Mouse (Mus musculus) adrenal gland (tissue): ENCODE data around the gene Cmc2.

Experiments used
- intact Hi-C: fragments of 180-260 bp; cut with DNase I; formaldehyde crosslinking; loops from one replicate; pipeline ENCODE4 v1.15.1; 2025

Gene Cmc2

GRCm38 (mm10) chr8:116922060-116922757, 954 bp upstream of the Cmc2 start:
- intact Hi-C loops, result no loop called here

- intact Hi-C loops, result loop anchor here (2.0 kb wide), 1 partner anchor 58 kb away; the partner anchor contains the start of gene 1700030J22Rik
Observed at GRCm38 (mm10) chr8:116921005-116921336, 284 bp downstream of the Cmc2 start.

- intact Hi-C loops, result no loop called here
Observed at GRCm38 (mm10) chr8:116905836-116906235, 15.4 kb downstream of the Cmc2 start.

GRCm38 (mm10) chr8:116905252-116905651, 16.0 kb downstream of the Cmc2 start:
- intact Hi-C loops, result no loop called here

GRCm38 (mm10) chr8:116904736-116905135, 16.5 kb downstream of the Cmc2 start:
- intact Hi-C loops, result no loop called here

- intact Hi-C loops, result no loop called here
Observed at GRCm38 (mm10) chr8:116895521-116895920, 25.7 kb downstream of the Cmc2 start.

GRCm38 (mm10) chr8:116893938-116894337, 27.3 kb downstream of the Cmc2 start:
- intact Hi-C loops, result no loop called here

- intact Hi-C loops, result no loop called here
Observed at GRCm38 (mm10) chr8:116892636-116893035, 28.6 kb downstream of the Cmc2 start.

- intact Hi-C loops, result no loop called here
Observed at GRCm38 (mm10) chr8:116892130-116892529, 29.1 kb downstream of the Cmc2 start.

GRCm38 (mm10) chr8:116891446-116891845, 29.8 kb downstream of the Cmc2 start:
- intact Hi-C loops, result no loop called here

GRCm38 (mm10) chr8:116887813-116888212, 33.4 kb downstream of the Cmc2 start:
- intact Hi-C loops, result no loop called here

GRCm38 (mm10) chr8:116881396-116881795, 39.9 kb downstream of the Cmc2 start:
- intact Hi-C loops, result no loop called here

GRCm38 (mm10) chr8:116875798-116876450, 45.3 kb downstream of the Cmc2 start:
- intact Hi-C loops, result no loop called here

GRCm38 (mm10) chr8:116873986-116874385, 47.3 kb downstream of the Cmc2 start:
- intact Hi-C loops, result loop anchor here (5.0 kb wide), 1 partner anchor 102 kb away; no protein-coding TSS in a partner anchor

GRCm38 (mm10) chr8:116873586-116873985, 47.7 kb downstream of the Cmc2 start:
- intact Hi-C loops, result loop anchor here (5.0 kb wide), 1 partner anchor 101 kb away; no protein-coding TSS in a partner anchor

GRCm38 (mm10) chr8:116872761-116873342, 48.4 kb downstream of the Cmc2 start:
- intact Hi-C loops, result loop anchor here (5.0 kb wide), 1 partner anchor 101 kb away; no protein-coding TSS in a partner anchor

- intact Hi-C loops, result loop anchor here (10.0 kb wide), 1 partner anchor 384 kb away; no protein-coding TSS in a partner anchor
Observed at GRCm38 (mm10) chr8:116868699-116869098, 52.6 kb downstream of the Cmc2 start.

GRCm38 (mm10) chr8:116867321-116867720, 53.9 kb downstream of the Cmc2 start:
- intact Hi-C loops, result loop anchor here (10.0 kb wide), 1 partner anchor 383 kb away; no protein-coding TSS in a partner anchor

GRCm38 (mm10) chr8:116866118-116866903, 54.9 kb downstream of the Cmc2 start:
- intact Hi-C loops, result loop anchor here (10.0 kb wide), 1 partner anchor 382 kb away; no protein-coding TSS in a partner anchor

- intact Hi-C loops, result loop anchor here (10.0 kb wide), 1 partner anchor 380 kb away; no protein-coding TSS in a partner anchor
Observed at GRCm38 (mm10) chr8:116864514-116864913, 56.7 kb downstream of the Cmc2 start.

- intact Hi-C loops, result loop anchor here (10.0 kb wide), 1 partner anchor 379 kb away; no protein-coding TSS in a partner anchor
Observed at GRCm38 (mm10) chr8:116864022-116864387, 57.2 kb downstream of the Cmc2 start.
